Mouse (Mus musculus): ENCODE measurements around the gene Ccdc184. TPM values are rescaled to one million over a fixed set of nuclear protein-coding genes. Genes with fewer than 3 reads are reported as not detected.

Gene Ccdc184
- total and polyA plus RNA-seq, 3 experiments, result 0.52 TPM; not detected in 2

DNA sequence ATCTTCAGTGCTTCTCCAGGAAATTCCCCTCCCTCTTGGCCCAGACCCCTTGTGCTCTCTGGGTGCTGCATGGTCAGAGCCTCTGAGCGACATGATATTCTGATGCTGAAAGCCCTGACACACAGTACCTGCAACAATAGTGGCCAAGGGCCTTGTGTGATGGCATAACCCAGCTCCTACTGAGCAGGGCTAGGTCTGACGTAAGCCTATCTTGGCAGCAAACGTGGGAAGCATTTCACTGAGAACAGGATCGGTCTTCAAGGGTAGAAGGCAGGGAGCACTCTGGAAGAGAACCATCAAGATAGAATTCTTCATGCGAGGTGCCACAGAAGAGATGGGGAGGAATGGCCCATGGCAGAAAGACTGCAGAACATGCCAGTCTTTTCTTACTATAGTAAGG is 1.4 kb upstream of the Ccdc184 start, which contains the start of gene Asb8:
TSS of gene Asb8 (minus strand) at position 101 of the 400 bp plus-strand sequence.
- Histone ChIP-seq H3K27me3 (ENCODE audit: control insufficient read depth in 1 of 2, insufficient read depth in 2 of 2, low read length in 2 of 2) (peaks cover 23 to 39% of the 10 kb centered on the region in 2 experiments), H3K27ac (ENCODE audit: control insufficient read depth, low read depth, low read length) (no peak within 1 kb of the TSS)
- no peak for DNase-seq (ENCODE audit: low read depth, low spot score)

DNA sequence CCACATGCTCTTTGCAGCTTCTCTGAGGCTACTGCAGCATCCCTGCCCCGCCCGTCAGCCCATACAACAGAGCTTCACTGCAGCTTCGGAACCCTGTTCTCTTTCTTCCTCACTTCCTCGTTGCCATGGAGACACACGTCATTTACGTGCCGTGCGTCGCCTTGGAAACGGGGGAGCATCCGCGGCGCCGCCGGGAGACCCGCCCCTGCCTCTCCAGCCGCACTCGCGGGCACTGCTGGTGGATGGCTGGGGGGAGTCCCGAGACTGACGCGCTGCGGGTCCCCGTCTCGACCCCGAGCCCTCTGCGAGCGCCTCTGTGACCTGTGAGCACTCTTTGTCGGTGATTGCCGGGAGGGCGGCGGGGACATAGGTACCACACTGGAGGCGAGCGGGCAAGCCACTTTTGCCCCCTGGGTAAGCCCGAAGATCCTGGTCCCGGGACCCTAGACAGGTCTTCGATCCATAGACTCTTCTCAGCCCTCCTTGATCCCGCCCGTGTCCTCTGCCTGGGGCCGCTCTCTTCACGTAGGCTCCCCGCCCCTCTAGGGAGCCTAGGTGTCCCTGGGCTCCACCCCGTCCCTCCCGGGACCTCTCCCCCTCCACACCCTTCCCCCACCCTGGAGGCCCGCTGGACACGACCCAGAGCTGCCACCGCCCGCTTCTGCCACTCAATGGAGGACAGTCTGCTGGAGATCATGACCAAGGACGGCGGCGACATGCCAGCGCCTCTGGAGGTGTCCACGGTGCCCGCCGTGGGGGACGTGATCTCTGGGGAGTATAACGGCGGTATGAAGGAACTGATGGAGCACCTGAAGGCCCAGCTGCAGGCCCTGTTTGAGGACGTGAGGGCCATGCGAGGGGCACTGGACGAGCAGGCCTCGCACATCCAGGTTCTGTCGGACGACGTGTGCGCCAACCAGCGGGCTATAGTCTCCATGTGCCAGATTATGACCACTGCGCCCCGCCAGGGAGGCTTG is 975 bp downstream of the Ccdc184 start:
- Histone ChIP-seq H3K9me3 (replicated peaks; ENCODE audit: insufficient read depth, low read length) (no peaks in the 10 kb centered on the region), H3K27ac (ENCODE audit: control insufficient read depth, low read depth, low read length) (no peak overlapping the region), H3K4me3 (ENCODE audit: control insufficient read depth in 1 of 2, insufficient read depth in 1 of 2, low read depth in 2 of 2, low read length in 2 of 2) (no peak overlapping the region), H3K27me3 (ENCODE audit: control insufficient read depth in 1 of 2, insufficient read depth in 2 of 2, low read length in 2 of 2) (peaks cover 31 to 49% of the 10 kb centered on the region in 2 experiments), H3K36me3 (ENCODE audit: control insufficient read depth in 1 of 2, insufficient read depth in 2 of 2, low read length in 2 of 2) (no peaks in the 10 kb centered on the region), H3K9ac (ENCODE audit: control insufficient read depth, low read depth, low read length, poor library complexity, severe bottlenecking) (no peak overlapping the region), H3K79me2 (ENCODE audit: control insufficient read depth, insufficient read depth, low read length, poor library complexity) (no peaks in the 10 kb centered on the region), H3K4me1 (ENCODE audit: control insufficient read depth in 1 of 2, insufficient read depth in 2 of 2, low read length in 2 of 2) (no peaks in the 10 kb centered on the region)
- TF ChIP-seq CHD2 (IDR thresholded peaks at IDR 0.05; ENCODE audit: low read length), result no peak
- no peak for TF ChIP-seq MAX (IDR thresholded peaks at IDR 0.05; ENCODE audit: low read length)
- TF ChIP-seq JUND (IDR thresholded peaks at IDR 0.05; ENCODE audit: low read depth, low read length), result no peak
- TF ChIP-seq MAZ (IDR thresholded peaks at IDR 0.05; ENCODE audit: low read depth, low read length), result no peak
- no peak for TF ChIP-seq RCOR1 (IDR thresholded peaks at IDR 0.05; ENCODE audit: low read depth, low read length)
- TF ChIP-seq KAT2A (conservative IDR thresholded peaks at IDR 0.05; ENCODE audit: low read depth, low read length), result no peak
- no peak for TF ChIP-seq CHD1 (IDR thresholded peaks at IDR 0.05; ENCODE audit: low read depth, low read length)
- TF ChIP-seq NELFE (IDR thresholded peaks at IDR 0.05; ENCODE audit: low read depth, low read length), result no peak
- TF ChIP-seq SIN3A (IDR thresholded peaks at IDR 0.05; ENCODE audit: low read length), result no peak
- no peak for TF ChIP-seq POLR2A (IDR thresholded peaks at IDR 0.05; ENCODE audit: control insufficient read depth in 1 of 2, insufficient read depth in 1 of 2, low read depth in 1 of 2, low read length in 2 of 2, poor library complexity in 1 of 2)
- no peak for TF ChIP-seq SMC3 (IDR thresholded peaks at IDR 0.05; ENCODE audit: low read depth, low read length)
- TF ChIP-seq TAL1 (IDR thresholded peaks at IDR 0.05; ENCODE audit: low read length), result no peak
- TF ChIP-seq USF1 (IDR thresholded peaks at IDR 0.05; ENCODE audit: low read depth, low read length), result no peak
- no peak for TF ChIP-seq E2F4 (IDR thresholded peaks at IDR 0.05; ENCODE audit: borderline replicate concordance, low read depth, low read length)
- no peak for TF ChIP-seq EP300 (IDR thresholded peaks at IDR 0.05; ENCODE audit: low read depth in 1 of 2, low read length in 2 of 2)
- TF ChIP-seq ELF1 (IDR thresholded peaks at IDR 0.05; ENCODE audit: low read depth, low read length), result no peak
- no peak for TF ChIP-seq ETS1 (IDR thresholded peaks at IDR 0.05; ENCODE audit: low read depth, low read length)
- no peak for TF ChIP-seq GATA1 (IDR thresholded peaks at IDR 0.05; ENCODE audit: low read depth, low read length)
- DNase-seq (ENCODE audit: low read depth, low spot score), result no peak

More for the DNA sequence above, 1.4 kb upstream of the Ccdc184 start, which contains the start of gene Asb8:
- TF ChIP-seq ZC3H11A (IDR thresholded peaks at IDR 0.05; ENCODE audit: low read depth, low read length) (no peak), ZMIZ1 (IDR thresholded peaks at IDR 0.05; ENCODE audit: low read depth, low read length) (no peak), MYB (IDR thresholded peaks at IDR 0.05; ENCODE audit: low read depth, low read length) (no peak), MAZ (IDR thresholded peaks at IDR 0.05; ENCODE audit: low read depth, low read length) (no peak), RCOR1 (IDR thresholded peaks at IDR 0.05; ENCODE audit: low read depth, low read length) (no peak), GATA1 (IDR thresholded peaks at IDR 0.05; ENCODE audit: low read depth, low read length) (no peak), MAX (IDR thresholded peaks at IDR 0.05; ENCODE audit: low read length) (no peak), MXI1 (IDR thresholded peaks at IDR 0.05; ENCODE audit: low read depth, low read length) (no peak), ZKSCAN1 (IDR thresholded peaks at IDR 0.05; ENCODE audit: low read depth, low read length) (no peak), E2F4 (IDR thresholded peaks at IDR 0.05; ENCODE audit: borderline replicate concordance, low read depth, low read length) (no peak), BHLHE40 (IDR thresholded peaks at IDR 0.05; ENCODE audit: borderline replicate concordance, low read depth, low read length) (no peak), MAFK (IDR thresholded peaks at IDR 0.05; ENCODE audit: borderline replicate concordance, low read depth, low read length) (no peak), CHD1 (IDR thresholded peaks at IDR 0.05; ENCODE audit: low read depth, low read length) (no peak), ELF1 (IDR thresholded peaks at IDR 0.05; ENCODE audit: low read depth, low read length) (no peak), TAL1 (IDR thresholded peaks at IDR 0.05; ENCODE audit: low read length) (no peak), HCFC1 (IDR thresholded peaks at IDR 0.05; ENCODE audit: low read depth, low read length) (no peak)
- no peaks in the 10 kb centered on the region for H3K79me2 ChIP-seq (ENCODE audit: control insufficient read depth, insufficient read depth, low read length, poor library complexity)
- no peaks in the 10 kb centered on the region for H3K9me3 ChIP-seq (replicated peaks; ENCODE audit: insufficient read depth, low read length)
- H3K4me1 ChIP-seq (ENCODE audit: control insufficient read depth in 1 of 2, insufficient read depth in 2 of 2, low read length in 2 of 2), result no peaks in the 10 kb centered on the region
- no peaks in the 10 kb centered on the region for H3K36me3 ChIP-seq (ENCODE audit: control insufficient read depth in 1 of 2, insufficient read depth in 2 of 2, low read length in 2 of 2)
- no peak within 1 kb of the TSS for H3K9ac ChIP-seq (ENCODE audit: control insufficient read depth, low read depth, low read length, poor library complexity, severe bottlenecking)
- H3K4me3 ChIP-seq (ENCODE audit: control insufficient read depth in 1 of 2, insufficient read depth in 1 of 2, low read depth in 2 of 2, low read length in 2 of 2), result no peak within 1 kb of the TSS

Data from MEL (cell line).